Mouse (Mus musculus): ENCODE data around the gene 1700012A03Rik. TPM values are rescaled to one million over a fixed set of nuclear protein-coding genes. Genes with fewer than 3 reads are reported as not detected.

Gene 1700012A03Rik
- polyA plus RNA-seq, 1 experiment: not detected

- TF ChIP-seq CTCF (IDR thresholded peaks at IDR 0.05; ENCODE audit: insufficient read depth, low read depth, low read length) (no peak), POLR2A (IDR thresholded peaks at IDR 0.05; ENCODE audit: insufficient read depth, low read depth, low read length) (no peak)
- WGBS: 79% methylated on average over 9 of the region's 9 CpGs
- H3K4me3 ChIP-seq (ENCODE audit: insufficient read depth, low read depth, low read length): no peak overlapping the region
- no peaks in the 10 kb centered on the region for H3K4me1 ChIP-seq (ENCODE audit: control insufficient read depth, insufficient read depth, low read length)
- H3K27ac ChIP-seq (ENCODE audit: insufficient read depth, low read depth, low read length): no peak overlapping the region
Measured at GRCm38 (mm10) chr6:32061266-32061665, 11.2 kb downstream of the 1700012A03Rik start.

- H3K27ac ChIP-seq (ENCODE audit: insufficient read depth, low read depth, low read length): no peak overlapping the region
- WGBS: 91% methylated on average over 10 of the region's 10 CpGs
- H3K4me1 ChIP-seq (ENCODE audit: control insufficient read depth, insufficient read depth, low read length): no peaks in the 10 kb centered on the region
- H3K4me3 ChIP-seq (ENCODE audit: insufficient read depth, low read depth, low read length): no peak overlapping the region
- TF ChIP-seq POLR2A (IDR thresholded peaks at IDR 0.05; ENCODE audit: insufficient read depth, low read depth, low read length) (no peak), CTCF (IDR thresholded peaks at IDR 0.05; ENCODE audit: insufficient read depth, low read depth, low read length) (no peak)
Measured at GRCm38 (mm10) chr6:32065789-32066510, 15.9 kb downstream of the 1700012A03Rik start.

GRCm38 (mm10) chr6:32072161-32072560 lies 22.1 kb downstream of the 1700012A03Rik start:
- H3K4me1 ChIP-seq (ENCODE audit: control insufficient read depth, insufficient read depth, low read length): no peaks in the 10 kb centered on the region
- TF ChIP-seq POLR2A (IDR thresholded peaks at IDR 0.05; ENCODE audit: insufficient read depth, low read depth, low read length) (no peak), CTCF (IDR thresholded peaks at IDR 0.05; ENCODE audit: insufficient read depth, low read depth, low read length) (no peak)
- no peak overlapping the region for H3K4me3 ChIP-seq (ENCODE audit: insufficient read depth, low read depth, low read length)
- 73% methylated on average over 1 of the region's 1 CpGs for WGBS
- H3K27ac ChIP-seq (ENCODE audit: insufficient read depth, low read depth, low read length): no peak overlapping the region

GRCm38 (mm10) chr6:32093312-32093711 lies 43.3 kb downstream of the 1700012A03Rik start:
- H3K27ac ChIP-seq (ENCODE audit: insufficient read depth, low read depth, low read length): no peak overlapping the region
- no peaks in the 10 kb centered on the region for H3K4me1 ChIP-seq (ENCODE audit: control insufficient read depth, insufficient read depth, low read length)
- no peak overlapping the region for H3K4me3 ChIP-seq (ENCODE audit: insufficient read depth, low read depth, low read length)
- no peak for TF ChIP-seq POLR2A (IDR thresholded peaks at IDR 0.05; ENCODE audit: insufficient read depth, low read depth, low read length)
- TF ChIP-seq CTCF (IDR thresholded peaks at IDR 0.05; ENCODE audit: insufficient read depth, low read depth, low read length): no peak
- WGBS: 94% methylated on average over 12 of the region's 14 CpGs

GRCm38 (mm10) chr6:32105547-32106275 lies 55.7 kb downstream of the 1700012A03Rik start:
- WGBS: 47% methylated on average over 9 of the region's 9 CpGs
- no peak overlapping the region for H3K27ac ChIP-seq (ENCODE audit: insufficient read depth, low read depth, low read length)
- H3K4me1 ChIP-seq (ENCODE audit: control insufficient read depth, insufficient read depth, low read length): peaks cover 5% of the 10 kb centered on the region
- TF ChIP-seq POLR2A (IDR thresholded peaks at IDR 0.05; ENCODE audit: insufficient read depth, low read depth, low read length) (no peak), CTCF (IDR thresholded peaks at IDR 0.05; ENCODE audit: insufficient read depth, low read depth, low read length) (no peak)
- no peak overlapping the region for H3K4me3 ChIP-seq (ENCODE audit: insufficient read depth, low read depth, low read length)

Measured in olfactory bulb, adult 2 months (tissue).